Mouse (Mus musculus) thymus, postnatal 14 days (tissue): ENCODE data around the gene Arcn1.
A peak's percentile ranks its signal among the peaks of the same experiment; 100 is the strongest.
"Not testable (repeated sequence)": the region's sequence is repeated elsewhere in the genome, so short reads cannot be mapped to it uniquely, and the experiment has no call there.

ENCODE experiments used
- DNase-seq: peaks from one replicate; pipeline ENCODE4 v3.0.0; 2021

Gene Arcn1

GRCm38 (mm10) chr9:44767101-44768028 lies at the start of gene Arcn1, which contains the start of gene Ift46:
TSS of gene Arcn1 (minus strand) at chr9:44767845.
TSS of gene Ift46 (plus strand) at chr9:44767908.
- DNase-seq = peak; percentile 85

GRCm38 (mm10) chr9:44814179-44814578 lies 46.5 kb upstream of the Arcn1 start:
- no peak for DNase-seq

- no peak for DNase-seq
Measured at GRCm38 (mm10) chr9:44810316-44810715, 42.7 kb upstream of the Arcn1 start.

- DNase-seq = no peak
Measured at GRCm38 (mm10) chr9:44807778-44808177, 40.1 kb upstream of the Arcn1 start.

- DNase-seq = no peak
Measured at GRCm38 (mm10) chr9:44807141-44807540, 39.5 kb upstream of the Arcn1 start.

- DNase-seq = no peak
Measured at GRCm38 (mm10) chr9:44805536-44805935, 37.9 kb upstream of the Arcn1 start.

GRCm38 (mm10) chr9:44804678-44805077 lies 37.0 kb upstream of the Arcn1 start:
- no peak for DNase-seq

- DNase-seq = no peak
Measured at GRCm38 (mm10) chr9:44802808-44803450, 35.3 kb upstream of the Arcn1 start, which contains the start of gene Ttc36. TSS of gene Ttc36 (minus strand) at chr9:44803072.

- no peak for DNase-seq
Measured at GRCm38 (mm10) chr9:44801669-44802068, 34.0 kb upstream of the Arcn1 start.

GRCm38 (mm10) chr9:44799958-44800324 lies 32.3 kb upstream of the Arcn1 start:
- no peak for DNase-seq

GRCm38 (mm10) chr9:44799102-44799957 lies 31.7 kb upstream of the Arcn1 start, which contains the start of gene Tmem25:
TSS of gene Tmem25 (minus strand) at chr9:44799307.
- DNase-seq = peak; percentile 73

GRCm38 (mm10) chr9:44798298-44798697 lies 30.7 kb upstream of the Arcn1 start:
- no peak for DNase-seq

- no peak for DNase-seq
Measured at GRCm38 (mm10) chr9:44792842-44793241, 25.2 kb upstream of the Arcn1 start.

- DNase-seq = peak; percentile 94
Measured at GRCm38 (mm10) chr9:44772750-44773651, 5.4 kb upstream of the Arcn1 start.

GRCm38 (mm10) chr9:44772392-44772749 lies 4.7 kb upstream of the Arcn1 start:
- no peak for DNase-seq

- no peak for DNase-seq
Measured at GRCm38 (mm10) chr9:44771376-44771775, 3.7 kb upstream of the Arcn1 start.

GRCm38 (mm10) chr9:44768029-44768394 lies 367 bp upstream of the Arcn1 start:
- not testable (repeated sequence) for DNase-seq

- DNase-seq = no peak
Measured at GRCm38 (mm10) chr9:44760873-44761272, 6.8 kb downstream of the Arcn1 start.

GRCm38 (mm10) chr9:44748473-44748872 lies 19.2 kb downstream of the Arcn1 start:
- no peak for DNase-seq

- no peak for DNase-seq
Measured at GRCm38 (mm10) chr9:44747341-44747740, 20.3 kb downstream of the Arcn1 start.

GRCm38 (mm10) chr9:44746666-44747065 lies 21.0 kb downstream of the Arcn1 start:
- DNase-seq = no peak

- no peak for DNase-seq
Measured at GRCm38 (mm10) chr9:44745371-44745770, 22.3 kb downstream of the Arcn1 start.
